Mouse (Mus musculus) G1E (cell line): ENCODE data around the gene Gm28308.

Experiments
- CTCF ChIP-seq: IDR thresholded peaks from 2 replicates; pipeline ENCODE4 v1.5.1; 2012; ENCODE audit warnings: low read depth, low read length, inconsistent platforms, mixed read lengths
- GATA1 ChIP-seq: IDR thresholded peaks from 2 replicates; pipeline ENCODE4 v1.6.1; 2012; ENCODE audit warnings: borderline replicate concordance, low read length, inconsistent platforms, mixed read lengths
- GATA2 ChIP-seq: IDR thresholded peaks from 2 replicates; pipeline ENCODE4 v1.6.1; 2012; ENCODE audit warnings: low read depth, low read length, inconsistent platforms, borderline replicate concordance
- POLR2AphosphoS5 ChIP-seq: IDR thresholded peaks from 2 replicates; pipeline ENCODE4 v1.6.1; 2012; ENCODE audit warnings: low read depth, low read length, inconsistent platforms; ENCODE audit not compliant: insufficient replicate concordance
- TAL1 ChIP-seq: conservative IDR thresholded peaks from 2 replicates; pipeline ENCODE4 v1.6.1; 2012; ENCODE audit warnings: low read depth, low read length, inconsistent platforms, mixed read lengths

- TF ChIP-seq CTCF (no peak), TAL1 (no peak), GATA1 (no peak), POLR2AphosphoS5 (no peak), GATA2 (no peak)
Observed at GRCm38 (mm10) chr6:52154044-52154443, 59.1 kb downstream of the Gm28308 start.
